Mouse (Mus musculus): ENCODE measurements around the gene Piga. TPM values are rescaled to one million over a fixed set of nuclear protein-coding genes. Genes with fewer than 3 reads are reported as not detected.

Gene Piga
- total and polyA plus RNA-seq, 2 experiments from 2014 or later: 3.1 to 3.4 TPM

DNA sequence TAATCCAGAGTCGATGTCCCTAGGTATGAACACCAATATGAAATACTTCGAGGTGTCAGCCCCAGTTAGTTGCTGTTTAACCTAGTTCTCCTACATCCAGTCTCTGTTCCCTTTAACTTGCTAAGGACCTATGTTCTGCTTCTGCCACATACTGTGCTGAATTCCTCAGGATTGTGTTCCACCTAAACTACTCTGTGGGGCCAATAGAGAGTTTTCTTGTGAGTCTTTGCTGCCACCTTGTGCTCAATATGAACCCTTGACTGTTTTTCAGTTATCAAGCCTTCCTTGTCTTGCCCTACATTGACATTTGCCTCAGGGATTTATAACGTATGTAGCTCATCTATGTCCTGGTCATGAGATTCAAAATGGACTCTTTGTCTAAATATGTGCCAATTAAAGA is 21.1 kb upstream of the Piga start:
- H3K27me3 ChIP-seq (ENCODE audit: insufficient read depth, low read length): no peaks in the 10 kb centered on the region
- no peaks in the 10 kb centered on the region for H3K4me1 ChIP-seq (ENCODE audit: insufficient read depth, low read length)
- TF ChIP-seq CTCF (IDR thresholded peaks at IDR 0.05; ENCODE audit: low read depth): peak; percentile 60
- H3K9ac ChIP-seq (replicated peaks; ENCODE audit: low read length): no peak overlapping the region
- ATAC-seq (0 out of 2 replicates have a peak, but pooled peaks have one; percentile 38), DNase-seq (ENCODE audit: low spot score) (peak; percentile 50)
- WGBS: 60% methylated on average over 3 of the region's 3 CpGs
- H3K27ac ChIP-seq: no peak overlapping the region
- no peaks in the 10 kb centered on the region for H3K36me3 ChIP-seq (ENCODE audit: insufficient read depth, low read length)
- H3K9me3 ChIP-seq (ENCODE audit: low read length): no peaks in the 10 kb centered on the region
- H3K4me3 ChIP-seq (ENCODE audit: low read length): no peak overlapping the region
- no peak overlapping the region for H3K4me2 ChIP-seq (ENCODE audit: low read depth, low read length)

- DNase-seq (ENCODE audit: low spot score) (no peak), ATAC-seq (no peak)
- TF ChIP-seq CTCF (IDR thresholded peaks at IDR 0.05; ENCODE audit: low read depth): no peak
- Histone ChIP-seq H3K4me1 (ENCODE audit: insufficient read depth, low read length) (no peaks in the 10 kb centered on the region), H3K36me3 (ENCODE audit: insufficient read depth, low read length) (no peaks in the 10 kb centered on the region), H3K4me2 (ENCODE audit: low read depth, low read length) (no peak overlapping the region), H3K27me3 (ENCODE audit: insufficient read depth, low read length) (no peaks in the 10 kb centered on the region), H3K9ac (replicated peaks; ENCODE audit: low read length) (no peak overlapping the region), H3K9me3 (ENCODE audit: low read length) (no peaks in the 10 kb centered on the region), H3K27ac (no peak overlapping the region), H3K4me3 (ENCODE audit: low read length) (no peak overlapping the region)
Observed at GRCm38 (mm10) chrX:164405080-164405649, 14.4 kb upstream of the Piga start.

DNA sequence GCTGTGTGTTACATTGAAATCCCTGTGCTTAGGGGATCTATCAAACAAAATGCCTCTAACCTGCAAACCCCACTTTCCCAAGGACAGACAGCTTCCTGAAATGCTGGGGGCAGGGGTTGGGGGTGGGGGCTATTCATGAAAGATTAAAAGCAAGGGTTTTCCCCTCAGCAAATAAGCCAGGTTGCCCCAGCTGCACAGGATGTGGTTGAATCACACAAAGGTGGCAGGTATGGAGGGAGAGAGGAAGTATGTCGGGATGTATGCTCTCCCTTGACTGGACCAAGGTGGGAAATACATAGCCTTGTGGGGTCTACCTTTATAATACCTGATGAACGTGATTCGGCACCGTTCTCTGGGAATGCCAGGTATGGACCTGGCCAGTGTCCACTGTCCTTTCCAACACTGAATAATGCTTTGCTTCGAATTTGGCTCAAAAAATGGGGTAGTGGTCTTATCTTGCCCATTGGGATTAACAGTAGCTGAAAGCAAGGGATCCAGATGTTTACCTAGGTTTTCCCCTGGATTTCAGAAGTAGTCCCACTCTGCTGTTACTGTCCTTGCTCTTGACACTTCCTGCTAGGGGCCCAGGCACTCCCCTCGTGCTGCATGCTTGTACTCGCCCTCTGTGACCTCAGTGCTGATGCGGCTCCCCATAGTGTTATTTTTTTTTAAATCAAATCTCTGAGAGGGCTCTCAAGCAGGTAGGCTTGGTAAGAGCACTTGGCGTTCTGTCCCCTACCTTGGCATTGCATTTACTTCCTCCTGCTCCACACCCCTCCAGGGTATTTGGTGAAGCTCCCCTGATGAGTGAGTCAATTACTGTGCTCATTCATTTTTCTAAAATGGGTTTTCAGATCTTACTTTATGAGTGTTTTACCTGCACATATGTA is 13.2 kb upstream of the Piga start:
- Histone ChIP-seq H3K4me3 (ENCODE audit: low read length) (no peak overlapping the region), H3K9me3 (ENCODE audit: low read length) (no peaks in the 10 kb centered on the region), H3K36me3 (ENCODE audit: insufficient read depth, low read length) (no peaks in the 10 kb centered on the region), H3K4me2 (ENCODE audit: low read depth, low read length) (no peak overlapping the region), H3K4me1 (ENCODE audit: insufficient read depth, low read length) (no peaks in the 10 kb centered on the region), H3K27ac (no peak overlapping the region), H3K27me3 (ENCODE audit: insufficient read depth, low read length) (no peaks in the 10 kb centered on the region), H3K9ac (replicated peaks; ENCODE audit: low read length) (no peak overlapping the region)
- 76% methylated on average over 9 of the region's 9 CpGs for whole genome bisulfite sequencing
- TF ChIP-seq CTCF (IDR thresholded peaks at IDR 0.05; ENCODE audit: low read depth): no peak
- ATAC-seq (no peak), DNase-seq (ENCODE audit: low spot score) (no peak)

- WGBS: 82% methylated on average over 3 of the region's 3 CpGs
- no peak overlapping the region for H3K4me3 ChIP-seq (ENCODE audit: low read length)
- H3K36me3 ChIP-seq (ENCODE audit: insufficient read depth, low read length): no peaks in the 10 kb centered on the region
- DNase-seq (ENCODE audit: low spot score) (no peak), ATAC-seq (no peak)
- no peaks in the 10 kb centered on the region for H3K4me1 ChIP-seq (ENCODE audit: insufficient read depth, low read length)
- H3K4me2 ChIP-seq (ENCODE audit: low read depth, low read length): no peak overlapping the region
- no peaks in the 10 kb centered on the region for H3K9me3 ChIP-seq (ENCODE audit: low read length)
- TF ChIP-seq CTCF (IDR thresholded peaks at IDR 0.05; ENCODE audit: low read depth): no peak
- no peaks in the 10 kb centered on the region for H3K27me3 ChIP-seq (ENCODE audit: insufficient read depth, low read length)
- no peak overlapping the region for H3K27ac ChIP-seq
- no peak overlapping the region for H3K9ac ChIP-seq (replicated peaks; ENCODE audit: low read length)
Observed at GRCm38 (mm10) chrX:164408301-164408927, 11.2 kb upstream of the Piga start.

DNA sequence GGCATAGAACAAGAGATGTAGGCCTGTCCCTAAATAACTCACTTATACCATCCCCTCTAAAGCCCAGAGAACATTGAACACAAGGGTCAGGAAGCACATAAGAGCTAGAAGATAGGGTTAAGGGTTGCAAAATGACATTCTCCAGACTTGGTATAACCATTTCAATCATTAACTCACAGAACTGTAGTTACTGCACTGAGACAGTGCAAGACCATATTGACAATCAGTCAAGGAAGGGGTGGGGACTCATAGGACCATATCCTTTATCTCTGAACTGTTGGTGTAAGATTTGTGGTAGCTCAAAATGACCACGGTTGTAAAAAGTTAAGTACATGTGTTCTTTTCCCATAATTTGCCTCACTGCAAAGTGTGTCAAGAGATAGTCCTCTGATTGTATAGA is 9.0 kb upstream of the Piga start:
- ATAC-seq (no peak), DNase-seq (ENCODE audit: low spot score) (no peak)
- H3K27ac ChIP-seq: no peak overlapping the region
- no peak overlapping the region for H3K4me3 ChIP-seq (ENCODE audit: low read length)
- 89% methylated on average over 1 of the region's 1 CpGs for WGBS
- no peaks in the 10 kb centered on the region for H3K9me3 ChIP-seq (ENCODE audit: low read length)
- H3K4me2 ChIP-seq (ENCODE audit: low read depth, low read length): no peak overlapping the region
- no peak for TF ChIP-seq CTCF (IDR thresholded peaks at IDR 0.05; ENCODE audit: low read depth)
- H3K9ac ChIP-seq (replicated peaks; ENCODE audit: low read length): no peak overlapping the region
- H3K27me3 ChIP-seq (ENCODE audit: insufficient read depth, low read length): no peaks in the 10 kb centered on the region
- no peaks in the 10 kb centered on the region for H3K4me1 ChIP-seq (ENCODE audit: insufficient read depth, low read length)
- no peaks in the 10 kb centered on the region for H3K36me3 ChIP-seq (ENCODE audit: insufficient read depth, low read length)

- H3K36me3 ChIP-seq (ENCODE audit: insufficient read depth, low read length): no peaks in the 10 kb centered on the region
- no peak overlapping the region for H3K9ac ChIP-seq (replicated peaks; ENCODE audit: low read length)
- WGBS: 83% methylated on average over 2 of the region's 2 CpGs
- no peak for ATAC-seq
- H3K4me1 ChIP-seq (ENCODE audit: insufficient read depth, low read length): no peaks in the 10 kb centered on the region
- H3K27me3 ChIP-seq (ENCODE audit: insufficient read depth, low read length): no peaks in the 10 kb centered on the region
- no peak overlapping the region for H3K27ac ChIP-seq
- H3K4me2 ChIP-seq (ENCODE audit: low read depth, low read length): no peak overlapping the region
- no peak for TF ChIP-seq CTCF (IDR thresholded peaks at IDR 0.05; ENCODE audit: low read depth)
- no peak overlapping the region for H3K4me3 ChIP-seq (ENCODE audit: low read length)
- no peaks in the 10 kb centered on the region for H3K9me3 ChIP-seq (ENCODE audit: low read length)
- no peak for DNase-seq (ENCODE audit: low spot score)
Observed at GRCm38 (mm10) chrX:164416803-164417202, 2.8 kb upstream of the Piga start.
